Mouse (Mus musculus) ES-E14 (cell line): ENCODE measurements around the gene Slamf9.

Source experiments
- CHD2 ChIP-seq: IDR thresholded peaks from 2 replicates; pipeline ENCODE4 v1.6.1; 2014; ENCODE audit warnings: mild to moderate bottlenecking, low read depth, low read length, inconsistent platforms
- HCFC1 ChIP-seq: IDR thresholded peaks from 2 replicates; pipeline ENCODE4 v1.6.1; 2012; ENCODE audit warnings: low read length, inconsistent platforms, borderline replicate concordance; ENCODE audit not compliant: insufficient read depth
- MAFK ChIP-seq: IDR thresholded peaks from 2 replicates; pipeline ENCODE4 v1.6.1; 2014; ENCODE audit warnings: mild to moderate bottlenecking, low read depth, low read length, inconsistent platforms; ENCODE audit not compliant: insufficient read depth
- ZC3H11A ChIP-seq: IDR thresholded peaks from 2 replicates; pipeline ENCODE4 v1.6.1; 2012; ENCODE audit warnings: low read depth, mild to moderate bottlenecking, inconsistent platforms, low read length, borderline replicate concordance
- ZNF384 ChIP-seq: IDR thresholded peaks from 2 replicates; pipeline ENCODE4 v1.6.1; 2012; ENCODE audit warnings: low read depth, low read length, inconsistent platforms

DNA sequence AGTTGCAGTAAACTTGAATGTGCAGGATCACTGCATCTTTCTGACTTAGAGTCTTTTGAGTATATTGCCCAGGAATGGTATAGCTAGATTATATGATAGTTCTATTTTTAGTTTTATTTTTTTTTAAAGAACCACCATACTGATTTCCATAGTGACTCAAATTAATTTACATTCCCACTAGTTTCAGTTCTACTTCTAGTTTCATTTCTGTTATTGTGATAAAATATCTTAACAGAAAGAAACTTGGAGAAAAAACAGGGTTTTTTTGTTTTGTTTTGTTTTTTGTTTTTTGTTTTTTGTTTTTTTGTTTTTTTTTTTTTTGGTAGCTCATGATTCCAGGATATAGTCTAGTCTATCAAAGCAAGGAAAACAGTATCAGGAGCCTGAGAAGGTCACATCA is 2.2 kb upstream of the Slamf9 start:
- TF ChIP-seq CHD2 (no peak), MAFK (no peak), HCFC1 (no peak), ZC3H11A (no peak), ZNF384 (no peak)
